Mouse (Mus musculus) CD4-positive naive resting alpha-beta T cell, adult 57 days (primary cell): ENCODE results near the gene Ifitm1. TPM values are rescaled to one million over a fixed set of nuclear protein-coding genes. Genes with fewer than 3 reads are reported as not detected.

Experiments used
- total RNA-seq: library from RNA; stranded (reverse); gene quantifications from one replicate; pipeline ENCODE4 v1.2.4, GENCODE M21; 2023

Ifitm1 gene
- 5.5 TPM for total RNA-seq

GRCm38 (mm10) chr7:140966921-140967320 is at the start of gene Ifitm1:
Ifitm1 (plus strand) TSS chr7:140967221.

GRCm38 (mm10) chr7:140920418-140921029 is 46.5 kb upstream of the Ifitm1 start, which contains the start of gene Nlrp6:
Nlrp6 (plus strand) TSS chr7:140920902.

GRCm38 (mm10) chr7:140941222-140942051 is 25.6 kb upstream of the Ifitm1 start, which contains the start of gene Pgghg:
Pgghg (plus strand) TSS chr7:140941391.

GRCm38 (mm10) chr7:140949824-140950530 is 17.0 kb upstream of the Ifitm1 start, which contains the start of gene Ifitm5:
Ifitm5 (minus strand) TSS chr7:140950291.

GRCm38 (mm10) chr7:140955758-140956555 is 11.1 kb upstream of the Ifitm1 start, which contains the start of the genes Gm45717 and Ifitm2:
Gm45717 (minus strand) TSS chr7:140955937.
Ifitm2 (minus strand) TSS chr7:140955987.

GRCm38 (mm10) chr7:141010593-141010992 is 43.6 kb downstream of the Ifitm1 start, which contains the start of gene Ifitm3:
Ifitm3 (minus strand) TSS chr7:141010770.

GRCm38 (mm10) chr7:141017824-141018223 is 50.8 kb downstream of the Ifitm1 start, which contains the start of gene Ifitm6:
Ifitm6 (minus strand) TSS chr7:141017924.

Other genes with a start within 250 kb of the Ifitm1 start
- gene Cyp2e1, start 203.5 kb upstream of the Ifitm1 start, total RNA-seq = not detected
- not detected for gene Syce1, start 179.4 kb upstream of the Ifitm1 start, total RNA-seq
- not detected for gene Zfp941, start 145.0 kb upstream of the Ifitm1 start, total RNA-seq
- not detected for gene Urah, start 132.2 kb upstream of the Ifitm1 start, total RNA-seq
- gene Scgb1c1, start 121.7 kb upstream of the Ifitm1 start, total RNA-seq = not detected
- not detected for gene Odf3, start 119.4 kb upstream of the Ifitm1 start, total RNA-seq
- gene Gm45785, start 110.9 kb upstream of the Ifitm1 start, total RNA-seq = not detected
- 104 TPM for gene Ric8a, start 110.3 kb upstream of the Ifitm1 start, total RNA-seq
- 28.0 TPM for gene Bet1l, start 109.6 kb upstream of the Ifitm1 start, total RNA-seq
- 79.0 TPM for gene Psmd13, start 85.3 kb upstream of the Ifitm1 start, total RNA-seq
- gene Sirt3, start 84.9 kb upstream of the Ifitm1 start, total RNA-seq = 7.8 TPM
- gene Cox8b, start 66.8 kb upstream of the Ifitm1 start, total RNA-seq = not detected
- gene Nlrp6, start 46.3 kb upstream of the Ifitm1 start, total RNA-seq = not detected
- 11.0 TPM for gene Pgghg, start 25.8 kb upstream of the Ifitm1 start, total RNA-seq
- not detected for gene Ifitm5, start 16.9 kb upstream of the Ifitm1 start, total RNA-seq
- not detected for gene Gm45717, start 11.3 kb upstream of the Ifitm1 start, total RNA-seq
- gene Ifitm2, start 11.2 kb upstream of the Ifitm1 start, total RNA-seq = 19.8 TPM
- gene Ifitm3, start 43.5 kb downstream of the Ifitm1 start, total RNA-seq = 12.2 TPM
- gene Ifitm6, start 50.7 kb downstream of the Ifitm1 start, total RNA-seq = 1.9 TPM
- gene Gm17387, start 61.9 kb downstream of the Ifitm1 start, total RNA-seq = not detected
- gene B4galnt4, start 93.9 kb downstream of the Ifitm1 start, total RNA-seq = 1.3 TPM
- gene Pkp3, start 111.0 kb downstream of the Ifitm1 start, total RNA-seq = 39.7 TPM
- 76.9 TPM for gene Sigirr, start 133.4 kb downstream of the Ifitm1 start, total RNA-seq
- 0.30 TPM for gene Ano9, start 150.6 kb downstream of the Ifitm1 start, total RNA-seq
- 12.8 TPM for gene Ptdss2, start 155.2 kb downstream of the Ifitm1 start, total RNA-seq
- 43.4 TPM for gene Rnh1, start 205.6 kb downstream of the Ifitm1 start, total RNA-seq
- gene Hras, start 226.8 kb downstream of the Ifitm1 start, total RNA-seq = 31.0 TPM
- 4.7 TPM for gene Lrrc56, start 226.9 kb downstream of the Ifitm1 start, total RNA-seq
- gene Lmntd2, start 246.9 kb downstream of the Ifitm1 start, total RNA-seq = 3.3 TPM
- gene Rassf7, start 248.6 kb downstream of the Ifitm1 start, total RNA-seq = 10.2 TPM